Mouse (Mus musculus) small intestine, adult 2 months (tissue): Measurements from ENCODE around the gene Gimap9.

Experiments
- CTCF ChIP-seq: fragments of 200-500 bp; IDR thresholded peaks from 2 replicates; pipeline ENCODE4 v1.5.1; 2012; ENCODE audit warnings: low read depth, mild to moderate bottlenecking, control low read depth, inconsistent platforms, low read length, moderate library complexity, mixed read lengths; ENCODE audit not compliant: insufficient replicate concordance, insufficient read length; ENCODE audit errors: extremely low read depth
- POLR2A ChIP-seq: fragments of 200-500 bp; IDR thresholded peaks from 2 replicates; pipeline ENCODE4 v1.6.1; 2012; ENCODE audit warnings: low read depth, mild to moderate bottlenecking, control low read depth, inconsistent platforms, low read length, moderate library complexity

DNA sequence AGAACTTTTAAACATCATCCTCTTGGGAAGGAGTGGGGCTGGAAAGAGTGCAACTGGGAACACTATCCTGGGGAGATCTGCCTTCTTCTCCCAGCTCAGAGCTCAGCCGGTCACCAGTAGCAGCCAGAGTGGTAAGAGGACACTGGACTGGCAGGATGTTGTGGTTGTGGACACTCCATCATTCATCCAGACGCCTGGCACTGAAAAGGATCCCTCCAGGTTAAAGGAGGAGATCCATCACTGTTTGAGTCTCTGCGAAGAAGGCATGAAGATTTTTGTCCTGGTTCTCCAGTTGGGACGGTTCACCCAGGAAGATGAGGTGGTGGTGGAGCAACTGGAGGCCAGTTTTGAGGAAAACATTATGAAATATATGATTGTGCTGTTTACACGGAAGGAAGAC, 17.2 kb upstream of the Gimap9 start:
- TF ChIP-seq CTCF, result no peak
- TF ChIP-seq POLR2A, result no peak
